Mouse (Mus musculus) liver, embryonic 14.5 days (tissue): ENCODE results near the gene Erg. TPM values are rescaled to one million over a fixed set of nuclear protein-coding genes. Genes with fewer than 3 reads are reported as not detected.

ENCODE experiments used
- ATAC-seq: fragments of 200-750 bp; cut with Nextera tagmentation; 2 replicates; pipeline ENCODE4 v1.8.0; 2017; ENCODE audit warnings: moderate number of reproducible peaks, mild to moderate bottlenecking, moderate library complexity; ENCODE audit not compliant: insufficient read depth
- DNase-seq, 3 experiments: peaks; one replicate each; pipeline ENCODE4 v3.0.0-alpha.2; 2012 to 2013; ENCODE audit warnings: low read depth in 3 of 3, low spot score in 3 of 3
- H3K27ac ChIP-seq: fragments of 300-500 bp; sonication (generic); 2 replicates; pipeline ENCODE4 v1.5.1; 2014; ENCODE audit warnings: moderate library complexity, mild to moderate bottlenecking, control low read depth, inconsistent platforms
- H3K27me3 ChIP-seq: fragments of 300-500 bp; sonication (generic); 2 replicates; pipeline ENCODE4 v1.6.1; 2014; ENCODE audit warnings: mild to moderate bottlenecking, low read length, moderate library complexity; ENCODE audit not compliant: control insufficient read depth, insufficient read depth
- H3K36me3 ChIP-seq: fragments of 300-500 bp; sonication (generic); replicated peaks from 2 replicates; pipeline ENCODE4 v1.6.1; 2014; ENCODE audit warnings: low read depth; ENCODE audit not compliant: control insufficient read depth, insufficient read depth
- H3K4me1 ChIP-seq, 2 experiments: fragments of 200-500 bp in 1 of 2; fragments of 300-500 bp in 1 of 2; sonication (generic) in 1 of 2; replicated peaks; 2 replicates each; pipeline ENCODE4 v1.6.1; 2012 to 2014; ENCODE audit warnings: antibody characterized with exemption in 1 of 2, inconsistent platforms in 1 of 2, low read length in 1 of 2; ENCODE audit not compliant: control insufficient read depth in 2 of 2, insufficient read depth in 2 of 2
- H3K4me2 ChIP-seq: fragments of 300-500 bp; sonication (generic); 2 replicates; pipeline ENCODE4 v1.6.1; 2014; ENCODE audit warnings: low read depth, mild to moderate bottlenecking, control low read depth, moderate library complexity
- H3K4me3 ChIP-seq, 2 experiments: fragments of 200-500 bp in 1 of 2; fragments of 300-500 bp in 1 of 2; sonication (generic) in 1 of 2; 2 replicates each; pipeline ENCODE4 v1.5.1; 2012 to 2014; ENCODE audit warnings: low read depth in 2 of 2, low read length in 2 of 2, mild to moderate bottlenecking in 2 of 2, control low read depth in 1 of 2, inconsistent platforms in 1 of 2, moderate library complexity in 1 of 2; ENCODE audit not compliant: insufficient read depth in 1 of 2
- H3K9ac ChIP-seq: fragments of 300-500 bp; sonication (generic); replicated peaks from 2 replicates; pipeline ENCODE4 v1.6.1; 2014; ENCODE audit warnings: mild to moderate bottlenecking, control low read depth, moderate library complexity
- H3K9me3 ChIP-seq: fragments of 300-500 bp; sonication (generic); 2 replicates; pipeline ENCODE4 v1.6.1; 2016; ENCODE audit warnings: low read length, mixed read lengths; ENCODE audit not compliant: control insufficient read depth
- CTCF ChIP-seq: IDR thresholded peaks from 2 replicates; pipeline ENCODE4 v1.5.1; 2016; ENCODE audit warnings: antibody characterized with exemption, low read depth, control low read depth
- EP300 ChIP-seq: IDR thresholded peaks from 2 replicates; pipeline ENCODE4 v1.6.1; 2016; ENCODE audit warnings: antibody characterized with exemption, low read depth
- WGBS: fragments of 180-500 bp; shearing (Covaris S2); extraction: QIAGEN DNeasy Blood & Tissue Kit; methylation state at CpG from one replicate; pipeline ENCODE4 v1.1.7; 2014; ENCODE audit not compliant: insufficient replicate concordance; 5-methylcytosine and 5-hydroxymethylcytosine counted together
- polyA plus RNA-seq, 2 experiments: library from polyadenylated mRNA; depleted of rRNA in 1 of 2; stranded (reverse) in 1 of 2; unstranded in 1 of 2; fragments of >200 nt; fragmentation: Nextera tagmentation in 1 of 2; extraction: Ambion mirVana in 1 of 2; gene quantifications; 2 replicates each; pipeline versions ENCODE4 v1.2.1 to v1.2.3; 2012 to 2014

Gene Erg
- polyA plus RNA-seq, 2 experiments = 0.61 to 2.8 TPM

GRCm38 (mm10) chr16:95570616-95571015 lies 15.8 kb downstream of the Erg start:
- WGBS = 4% methylated on average over 1 of the region's 1 CpGs
- no peak overlapping the region for H3K4me2 ChIP-seq
- no peaks in the 10 kb centered on the region for H3K36me3 ChIP-seq
- H3K4me3 ChIP-seq = no peak overlapping the region
- ATAC-seq (no peak), DNase-seq (peak in 2 of 3 experiments; percentile 9)
- H3K9ac ChIP-seq = no peak overlapping the region
- H3K9me3 ChIP-seq = no peaks in the 10 kb centered on the region
- H3K27me3 ChIP-seq = no peaks in the 10 kb centered on the region
- TF ChIP-seq CTCF = peak; percentile 67
- no peak for TF ChIP-seq EP300
- no peaks in the 10 kb centered on the region for H3K4me1 ChIP-seq
- no peak overlapping the region for H3K27ac ChIP-seq

GRCm38 (mm10) chr16:95556834-95557233 lies 29.6 kb downstream of the Erg start:
- Histone ChIP-seq H3K27ac (no peak overlapping the region), H3K4me3 (no peak overlapping the region), H3K4me2 (no peak overlapping the region), H3K9me3 (no peaks in the 10 kb centered on the region), H3K9ac (no peak overlapping the region), H3K36me3 (no peaks in the 10 kb centered on the region), H3K27me3 (no peaks in the 10 kb centered on the region), H3K4me1 (no peaks in the 10 kb centered on the region)
- TF ChIP-seq EP300 (no peak), CTCF (no peak)
- DNase-seq (no peak), ATAC-seq (no peak)
- WGBS = 52% methylated on average over 4 of the region's 4 CpGs

GRCm38 (mm10) chr16:95553136-95553535 lies 33.3 kb downstream of the Erg start:
- no peak for TF ChIP-seq CTCF
- no peak for TF ChIP-seq EP300
- Histone ChIP-seq H3K9me3 (no peaks in the 10 kb centered on the region), H3K27me3 (no peaks in the 10 kb centered on the region), H3K36me3 (no peaks in the 10 kb centered on the region), H3K4me2 (no peak overlapping the region), H3K9ac (no peak overlapping the region), H3K4me3 (no peak overlapping the region), H3K4me1 (no peaks in the 10 kb centered on the region; a peak in 1 of 4 replicates), H3K27ac (no peak overlapping the region)
- DNase-seq (no peak), ATAC-seq (no peak)
- WGBS = 55% methylated on average over 2 of the region's 2 CpGs

- no peak overlapping the region for H3K27ac ChIP-seq
- no peak overlapping the region for H3K4me3 ChIP-seq
- WGBS = 65% methylated on average over 16 of the region's 16 CpGs
- no peak overlapping the region for H3K4me2 ChIP-seq
- H3K9me3 ChIP-seq = no peaks in the 10 kb centered on the region
- no peaks in the 10 kb centered on the region; a peak in 1 of 4 replicates for H3K4me1 ChIP-seq
- no peaks in the 10 kb centered on the region for H3K27me3 ChIP-seq
- no peak for ATAC-seq
- no peak for DNase-seq
- H3K9ac ChIP-seq = no peak overlapping the region
- no peaks in the 10 kb centered on the region for H3K36me3 ChIP-seq
- TF ChIP-seq CTCF (no peak), EP300 (no peak)
Measured at GRCm38 (mm10) chr16:95552495-95552894, 33.9 kb downstream of the Erg start.

- Histone ChIP-seq H3K9me3 (no peaks in the 10 kb centered on the region), H3K4me1 (no peaks in the 10 kb centered on the region; a peak in 1 of 4 replicates), H3K9ac (no peak overlapping the region), H3K27me3 (no peaks in the 10 kb centered on the region), H3K36me3 (no peaks in the 10 kb centered on the region), H3K4me3 (no peak overlapping the region), H3K4me2 (no peak overlapping the region), H3K27ac (no peak overlapping the region)
- DNase-seq (no peak), ATAC-seq (no peak)
- WGBS = 60% methylated on average over 5 of the region's 5 CpGs
- TF ChIP-seq EP300 = no peak
- TF ChIP-seq CTCF = no peak
Measured at GRCm38 (mm10) chr16:95550496-95550895, 35.9 kb downstream of the Erg start.
